Mouse (Mus musculus) left cerebral cortex, adult 18-20 months (tissue): ENCODE measurements around the gene Ppp1r14b. TPM values are rescaled to one million over a fixed set of nuclear protein-coding genes. Genes with fewer than 3 reads are reported as not detected.

ENCODE experiments used
- total RNA-seq, 2 experiments: library from RNA; stranded (reverse); gene quantifications; 2 replicates each; pipeline ENCODE4 v1.2.3; 2021

Ppp1r14b gene
- total RNA-seq, 2 experiments from 2014 or later, result 54.7 to 64.7 TPM

Other genes starting within 250 kb of the Ppp1r14b start
- 10 to 100 TPM; 37.2 to 44.4 TPM for gene Rps6ka4, start 134.3 kb upstream of the Ppp1r14b start, total RNA-seq
- gene Ccdc88b, start 116.8 kb upstream of the Ppp1r14b start, total RNA-seq, result 1 to 10 TPM; 3.4 to 3.5 TPM
- 10 to 100 TPM; 46.2 to 46.4 TPM for gene Trmt112, start 65.3 kb upstream of the Ppp1r14b start, total RNA-seq
- 100 to 1,000 TPM; 367 to 381 TPM for gene Prdx5, start 64.9 kb upstream of the Ppp1r14b start, total RNA-seq
- gene Esrra, start 53.2 kb upstream of the Ppp1r14b start, total RNA-seq, result 10 to 100 TPM; 69.5 to 72.2 TPM
- gene Catsperz, start 49.6 kb upstream of the Ppp1r14b start, total RNA-seq, result 10 to 100 TPM; 16.9 to 22.5 TPM
- 10 to 100 TPM; 29.2 to 37.4 TPM for gene Kcnk4, start 40.5 kb upstream of the Ppp1r14b start, total RNA-seq
- gene Bad, start 33.1 kb upstream of the Ppp1r14b start, total RNA-seq, result 10 to 100 TPM; 39.0 to 40.5 TPM
- gene Gpr137, start 32.5 kb upstream of the Ppp1r14b start, total RNA-seq, result 100 to 1,000 TPM; 103 to 106 TPM
- 10 to 100 TPM; 14.2 to 14.6 TPM for gene Plcb3, start 1.5 kb downstream of the Ppp1r14b start, total RNA-seq
- gene Fkbp2, start 5.5 kb downstream of the Ppp1r14b start, total RNA-seq, result 100 to 1,000 TPM; 106 to 115 TPM
- 10 to 100 TPM; 93.3 to 98.7 TPM for gene Vegfb, start 12.7 kb downstream of the Ppp1r14b start, total RNA-seq
- 10 to 100 TPM; 27.8 to 31.8 TPM for gene Dnajc4, start 17.6 kb downstream of the Ppp1r14b start, total RNA-seq
- 10 to 100 TPM; 12.2 to 14.2 TPM for gene Nudt22, start 21.1 kb downstream of the Ppp1r14b start, total RNA-seq
- 10 to 100 TPM; 19.6 to 24.6 TPM for gene Trpt1, start 21.2 kb downstream of the Ppp1r14b start, total RNA-seq
- gene Fermt3, start 44.5 kb downstream of the Ppp1r14b start, total RNA-seq, result 1 to 10 TPM; 4.0 to 4.5 TPM
- gene Stip1, start 65.0 kb downstream of the Ppp1r14b start, total RNA-seq, result 100 to 1,000 TPM; 211 to 217 TPM
- 10 to 100 TPM; 15.0 to 16.6 TPM for gene Macrod1, start 81.8 kb downstream of the Ppp1r14b start, total RNA-seq
- 10 to 100 TPM; 40.9 to 42.8 TPM for gene Flrt1, start 130.8 kb downstream of the Ppp1r14b start, total RNA-seq
- gene Otub1, start 231.3 kb downstream of the Ppp1r14b start, total RNA-seq, result 100 to 1,000 TPM; 274 to 284 TPM
- 1,000 to 10,000 TPM in 1 of 2 experiments, 100 to 1,000 TPM in 1; 906 to 1,040 TPM for gene Cox8a, start 242.6 kb downstream of the Ppp1r14b start, total RNA-seq